Mouse (Mus musculus) monocyte, adult 5-6 weeks (primary cell): ENCODE measurements at regions not wholly inside any gene's neighbourhood (a gene's known extent, or its start where the extent isn't known, plus 50 kb on each side); places are given as distances from the start of the nearest gene placed in this dataset.

ENCODE experiments used
- ATAC-seq: fragments of 153-309, 156-312 bp; replicated peaks from 2 replicates; pipeline ENCODE4 v1.8.0; 2017; ENCODE audit warnings: mild to moderate bottlenecking; ENCODE audit not compliant: low TSS enrichment, insufficient number of reproducible peaks, severe bottlenecking, poor library complexity, low FRiP score

GRCm38 (mm10) chr17:45194786-45195281 lies 238.7 kb downstream of the Cdc5l start:
- no peak for ATAC-seq

GRCm38 (mm10) chr17:45193456-45194025 lies 240.0 kb downstream of the Cdc5l start:
- ATAC-seq = no peak

- no peak for ATAC-seq
Observed at GRCm38 (mm10) chr17:45187402-45187801, 246.1 kb downstream of the Cdc5l start.

- no peak for ATAC-seq
Observed at GRCm38 (mm10) chr17:45176340-45176739, 257.2 kb downstream of the Cdc5l start.

GRCm38 (mm10) chr17:45169257-45169994 lies 264.1 kb downstream of the Cdc5l start:
- no peak for ATAC-seq
